Mouse (Mus musculus) gastrocnemius, postnatal 36 days (tissue): ENCODE data around the gene Armc5. TPM values are rescaled to one million over a fixed set of nuclear protein-coding genes. Genes with fewer than 3 reads are reported as not detected.

Experiments used
- DNase-seq, 2 experiments: peaks; one replicate each; pipeline ENCODE4 v3.0.0; 2022
- intact Hi-C: fragments of 180-260 bp; cut with DNase I; formaldehyde crosslinking; loops from one replicate; pipeline ENCODE4 v1.15.1; 2025
- long read RNA-seq, 2 experiments: library from polyadenylated mRNA; stranded (forward); transcript quantifications; one replicate each; pipeline ENCODE4 v2.0.0; 2021
- total RNA-seq, 2 experiments: library from RNA; stranded (reverse); gene quantifications; 2 replicates each; pipeline ENCODE4 v1.2.3; 2021

The Armc5 gene
- total RNA-seq = 1 to 10 TPM; 8.0 to 8.5 TPM
- long read RNA-seq, experiment 1, partial matches to known transcripts = 2 of 6 reads
- long read RNA-seq, experiment 1, other reads (novel, unspliced or antisense) = 1 of 6 reads
- long read RNA-seq, experiment 2, transcript Armc5-201 (6 exons, 3,834 nt) = major isoform, 6 of 9 reads
- long read RNA-seq, experiment 2, partial matches to known transcripts = 2 of 9 reads
- long read RNA-seq, experiment 2, other reads (novel, unspliced or antisense) = 1 of 9 reads

DNA sequence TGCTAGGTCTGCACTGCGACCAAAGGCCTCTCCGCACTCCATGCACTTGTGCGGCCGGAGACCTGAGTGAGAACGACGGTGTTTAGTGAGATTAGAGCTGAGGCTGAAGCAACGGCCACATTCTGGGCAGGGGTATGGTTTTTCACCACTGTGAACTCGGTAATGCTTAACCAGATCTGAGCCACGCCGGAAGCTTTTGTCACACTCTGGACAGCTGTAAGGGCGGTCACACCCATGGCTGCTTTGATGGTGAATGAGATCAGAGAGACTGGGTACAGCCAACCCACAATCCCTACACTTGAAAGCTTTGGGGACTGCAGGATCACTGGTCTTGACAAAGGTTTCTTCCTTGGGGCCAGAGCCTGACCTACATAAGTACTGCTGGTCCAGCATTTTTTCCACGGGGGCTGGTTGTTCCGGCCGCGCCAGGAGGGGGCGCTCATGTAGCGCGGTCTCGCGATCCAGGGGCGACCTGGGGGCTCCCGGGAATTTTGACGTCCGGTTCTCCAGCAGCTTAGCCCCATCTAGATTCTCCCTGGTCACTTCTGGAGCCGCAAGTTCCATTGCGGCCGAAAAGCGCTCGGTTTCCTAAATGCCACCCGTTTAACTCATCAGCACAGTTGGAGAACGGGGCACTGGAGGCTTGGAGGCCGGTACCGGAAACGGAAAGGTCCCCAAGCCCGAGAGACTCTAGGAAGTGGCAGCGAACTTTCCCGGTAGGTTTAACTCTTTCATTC lies at the start of gene Armc5:
Gene Armc5, plus strand, starts transcription at position 487 of the 737 bp plus-strand sequence.
- intact Hi-C loops = no loop called here
- peak; percentile 79 to 85 for DNase-seq

DNA sequence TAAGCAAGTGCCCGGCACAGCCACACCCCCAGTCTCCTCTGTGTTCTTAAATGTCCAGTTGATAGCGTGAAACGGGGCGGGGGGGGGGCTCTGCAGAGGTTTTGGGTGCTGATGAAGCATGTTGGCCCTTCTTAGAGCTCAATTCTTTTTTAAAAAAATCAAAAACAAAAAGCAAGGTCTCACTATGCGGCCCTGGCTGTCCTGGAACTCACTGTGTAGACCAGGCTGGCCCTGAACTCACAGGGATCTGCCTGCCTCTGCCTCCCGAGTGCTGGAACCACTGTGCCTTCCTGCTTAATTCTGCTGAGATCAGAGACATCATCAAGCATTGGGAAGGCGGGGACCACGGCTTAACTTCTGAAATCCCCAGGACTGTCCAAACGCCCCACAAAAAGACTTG lies 35.5 kb upstream of the Armc5 start:
- intact Hi-C loops = no loop called here
- no peak for DNase-seq

DNA sequence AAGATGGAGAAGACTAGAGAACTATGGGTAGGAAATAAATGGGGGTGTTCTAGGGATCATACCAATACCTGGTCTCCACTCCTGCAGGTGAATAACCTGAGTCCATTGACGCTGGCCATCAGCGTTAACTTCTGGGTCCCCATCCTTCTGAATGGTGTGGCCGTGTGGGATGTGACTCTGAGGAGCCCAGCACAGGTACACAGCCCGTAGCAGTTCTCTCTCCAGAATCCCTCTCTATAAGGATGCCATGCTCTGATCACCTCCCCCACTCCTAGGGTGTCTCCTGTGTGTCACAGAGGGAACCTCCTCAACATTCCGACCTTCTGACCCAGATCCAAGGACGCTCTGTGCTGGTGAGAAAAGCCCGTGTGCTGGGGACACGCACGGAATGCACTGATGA lies 34.1 kb upstream of the Armc5 start:
- intact Hi-C loops = no loop called here

DNA sequence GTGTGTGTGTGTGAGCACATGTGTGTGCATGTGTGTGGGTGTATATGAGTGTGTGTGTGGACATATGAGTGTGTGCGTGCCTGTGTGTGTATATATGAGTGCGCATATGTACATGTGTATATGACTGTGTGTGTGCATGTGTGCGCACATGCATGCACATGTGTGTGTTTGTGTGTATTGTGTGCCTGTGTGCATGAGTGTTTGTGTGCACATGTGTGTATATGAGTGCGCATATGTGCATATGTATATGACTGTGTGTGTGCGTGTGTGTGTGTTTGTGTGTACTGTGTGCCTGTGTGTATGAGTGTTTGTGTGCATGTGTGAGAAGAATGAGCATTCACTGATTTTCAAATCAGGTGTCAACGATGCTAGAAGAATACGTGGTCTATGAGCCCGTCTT lies 33.0 kb upstream of the Armc5 start:
- intact Hi-C loops = no loop called here

More for the DNA sequence above, 34.1 kb upstream of the Armc5 start:
- DNase-seq = no peak

DNA sequence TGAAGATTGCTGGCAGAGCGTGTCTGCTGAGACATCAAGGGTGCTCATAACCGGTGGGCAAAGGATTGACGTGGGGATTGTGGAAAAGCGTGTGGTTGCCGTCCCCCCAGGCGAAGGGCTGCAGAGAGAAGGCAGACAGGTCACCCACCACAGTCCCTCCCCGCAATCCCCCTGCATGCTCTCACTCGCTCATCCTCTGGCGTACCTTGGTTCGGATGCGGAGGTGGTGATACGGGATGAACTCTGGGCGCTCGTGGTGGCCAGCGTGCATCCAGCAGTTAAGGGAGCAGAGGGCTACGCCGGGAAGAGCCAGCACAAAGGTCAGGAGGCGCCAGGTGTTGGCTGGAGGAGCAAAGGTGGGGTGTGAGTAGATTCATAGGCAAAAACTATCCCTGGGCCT lies 31.4 kb upstream of the Armc5 start:
- intact Hi-C loops = loop anchor here (5.0 kb wide), 1 partner anchor 198 kb away; no protein-coding TSS in a partner anchor
- peak in 1 of 2 experiments; percentile 23 for DNase-seq

More for the DNA sequence above, 33.0 kb upstream of the Armc5 start:
- no peak for DNase-seq

DNA sequence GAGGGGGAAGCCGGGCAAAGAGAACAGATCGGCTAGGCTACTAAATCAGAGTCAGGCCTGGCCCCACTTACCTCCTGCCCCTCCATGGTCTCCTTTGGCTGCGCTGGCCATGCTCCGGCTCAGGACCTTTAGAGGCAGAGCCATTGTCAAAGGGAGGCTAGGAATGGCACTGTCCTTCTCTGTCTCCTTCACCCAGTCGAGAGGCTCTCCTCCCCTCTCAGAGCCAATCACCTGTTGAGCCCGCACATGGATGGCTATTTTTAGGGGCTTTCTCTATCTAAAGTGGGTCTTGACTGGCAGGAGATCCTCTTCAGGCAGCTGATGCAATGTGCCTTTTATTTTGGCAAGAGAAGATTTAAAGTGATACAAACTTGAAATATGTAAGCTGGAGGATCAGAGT lies 31.0 kb upstream of the Armc5 start, which contains the start of gene Cox6a2:
Gene Cox6a2, minus strand, starts transcription at position 236 of the 400 bp plus-strand sequence.
- peak; percentile 21 to 22 for DNase-seq
- intact Hi-C loops = loop anchor here (5.0 kb wide), 1 partner anchor 199 kb away; no protein-coding TSS in a partner anchor

DNA sequence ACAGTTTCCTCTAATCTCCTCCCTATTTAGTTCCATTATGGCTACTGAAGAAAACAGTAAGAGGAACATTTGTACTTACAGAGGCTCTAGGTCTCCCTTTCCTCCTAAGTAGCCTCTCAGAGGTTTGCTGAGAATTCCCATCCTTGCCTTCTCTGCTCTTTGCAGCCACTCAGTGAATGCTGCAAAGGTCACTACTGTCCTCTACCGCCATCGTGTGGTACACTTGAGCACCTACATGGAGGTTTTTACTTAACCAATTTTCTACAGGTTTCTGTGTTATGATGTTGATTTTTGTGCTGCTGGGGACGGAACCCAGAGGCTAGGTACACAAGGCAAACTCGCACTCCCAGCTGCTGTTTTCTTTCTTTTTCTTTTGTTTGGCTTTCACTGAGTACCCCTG lies 29.0 kb upstream of the Armc5 start:
- DNase-seq = no peak
- intact Hi-C loops = loop anchor here (2.0 to 5.0 kb wide), 2 partner anchors 107 to 201 kb away; no protein-coding TSS in a partner anchor

DNA sequence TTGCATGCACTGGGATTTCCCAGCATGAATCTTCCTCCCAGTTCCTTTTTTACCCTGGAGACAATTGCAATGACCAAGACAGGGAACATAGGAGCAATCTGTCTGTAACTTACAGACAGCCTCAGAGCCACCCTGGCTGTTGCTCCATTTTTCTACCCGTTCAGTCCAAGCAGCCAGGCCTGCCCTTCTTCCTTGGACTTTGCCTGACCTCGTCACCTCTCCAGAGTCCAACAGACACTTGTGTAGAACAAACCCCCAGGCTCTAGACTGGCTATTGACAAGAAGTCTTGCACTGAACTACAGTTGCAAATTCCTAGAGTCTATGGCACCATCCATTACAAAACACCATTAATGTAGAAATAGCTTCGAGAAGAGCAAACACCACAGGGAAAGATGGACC lies 27.3 kb upstream of the Armc5 start:
- no peak for DNase-seq
- intact Hi-C loops = loop anchor here (2.0 to 5.0 kb wide), 2 partner anchors 109 to 203 kb away; no protein-coding TSS in a partner anchor

DNA sequence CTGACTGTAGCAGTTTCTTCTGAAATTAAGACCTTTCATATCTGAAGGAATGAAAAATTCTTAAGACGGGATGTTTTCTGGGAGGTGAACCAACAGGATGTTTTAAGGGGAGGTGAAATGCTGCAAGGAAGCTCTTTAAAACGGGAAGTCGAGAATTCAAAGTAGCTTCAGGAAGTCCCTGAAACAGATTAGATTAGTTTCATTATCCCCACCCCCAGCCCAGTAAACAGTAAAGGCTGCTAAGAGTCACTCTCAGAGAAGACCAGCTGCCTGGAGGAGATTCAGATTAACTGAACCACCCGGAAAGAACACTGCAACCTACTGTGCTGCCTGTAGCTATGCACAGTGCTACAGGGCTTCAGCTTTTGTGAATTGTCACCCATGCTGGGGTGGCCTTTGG lies 17.2 kb upstream of the Armc5 start:
- intact Hi-C loops = no loop called here
- no peak for DNase-seq

DNA sequence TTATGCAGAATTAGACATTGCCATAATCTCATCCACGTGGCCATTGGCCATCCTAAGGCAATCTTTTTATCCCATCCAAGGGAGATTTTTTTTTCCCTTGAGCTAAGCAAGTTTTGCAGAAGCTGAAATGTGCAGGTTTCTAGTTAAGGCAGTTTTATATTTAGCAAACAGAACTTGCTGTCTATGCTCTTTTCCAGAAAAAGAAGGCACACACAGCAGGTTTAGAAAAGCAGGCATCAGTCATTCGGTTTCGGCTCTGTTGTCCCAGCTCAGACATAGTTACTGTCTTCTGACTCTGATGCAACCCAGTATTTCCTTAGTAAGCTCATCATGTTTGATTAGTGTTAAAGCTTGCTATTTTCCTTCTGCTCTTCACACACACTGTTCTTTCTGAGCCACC lies 16.2 kb upstream of the Armc5 start:
- intact Hi-C loops = no loop called here
- DNase-seq = no peak

DNA sequence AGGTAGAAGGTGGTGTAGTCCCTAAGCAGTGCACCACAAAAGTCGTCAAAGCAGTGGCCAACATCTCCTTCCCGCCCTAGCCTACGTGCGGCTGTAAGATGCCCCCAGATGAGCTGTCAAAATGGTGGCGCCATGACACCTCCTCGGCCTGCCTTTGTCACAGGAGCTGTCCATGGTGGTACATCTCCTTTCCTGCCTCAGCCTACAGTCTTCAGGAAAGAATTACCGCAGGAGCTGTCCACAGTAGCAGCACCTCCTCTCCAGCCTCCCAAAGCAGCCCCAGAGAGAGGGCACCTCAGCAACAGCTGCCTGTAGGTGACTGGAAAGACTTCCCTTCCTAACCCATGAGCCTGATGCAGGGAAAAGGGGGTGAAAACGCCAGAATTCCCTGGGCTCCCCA lies 5.4 kb upstream of the Armc5 start:
- intact Hi-C loops = no loop called here
- no peak for DNase-seq

DNA sequence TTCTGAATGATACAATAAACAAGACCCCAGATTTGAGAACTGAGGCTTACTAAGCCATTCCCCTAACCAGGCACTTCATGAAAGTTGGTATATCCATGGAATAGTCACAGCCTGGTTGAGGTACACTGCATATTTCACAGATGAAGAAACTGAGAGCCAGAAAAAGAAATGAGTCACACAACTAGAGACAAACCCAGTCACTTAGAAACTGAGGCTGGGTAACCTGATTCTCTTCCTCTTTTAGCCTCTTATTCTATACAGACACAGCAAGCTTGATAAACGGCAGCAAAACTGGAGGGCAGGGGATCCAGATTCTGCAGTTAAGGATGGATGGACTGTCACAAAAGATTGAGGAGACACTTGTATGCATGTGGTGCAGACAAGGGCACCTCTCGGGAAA lies 2.3 kb upstream of the Armc5 start:
- no peak for DNase-seq
- intact Hi-C loops = no loop called here

DNA sequence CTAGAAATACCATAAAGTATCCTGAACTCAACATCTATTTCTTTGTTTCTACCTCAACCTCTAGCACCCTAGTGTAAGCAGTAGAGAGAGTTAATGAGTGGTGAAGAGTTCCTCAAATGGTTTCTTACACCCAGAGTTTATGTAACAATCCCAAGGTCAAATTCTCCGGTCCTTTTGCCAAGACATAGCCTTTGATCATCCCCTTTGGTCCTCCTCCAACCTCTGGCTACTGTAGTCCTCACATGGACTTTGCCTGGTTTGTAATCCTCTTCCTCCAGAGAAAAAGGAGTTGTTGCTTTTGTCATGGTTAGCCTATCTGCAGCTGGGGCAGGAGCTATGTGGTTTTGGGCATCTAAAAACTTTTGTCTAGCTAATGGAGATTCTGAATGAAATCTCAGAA lies 1.7 kb upstream of the Armc5 start:
- DNase-seq = no peak
- intact Hi-C loops = no loop called here

DNA sequence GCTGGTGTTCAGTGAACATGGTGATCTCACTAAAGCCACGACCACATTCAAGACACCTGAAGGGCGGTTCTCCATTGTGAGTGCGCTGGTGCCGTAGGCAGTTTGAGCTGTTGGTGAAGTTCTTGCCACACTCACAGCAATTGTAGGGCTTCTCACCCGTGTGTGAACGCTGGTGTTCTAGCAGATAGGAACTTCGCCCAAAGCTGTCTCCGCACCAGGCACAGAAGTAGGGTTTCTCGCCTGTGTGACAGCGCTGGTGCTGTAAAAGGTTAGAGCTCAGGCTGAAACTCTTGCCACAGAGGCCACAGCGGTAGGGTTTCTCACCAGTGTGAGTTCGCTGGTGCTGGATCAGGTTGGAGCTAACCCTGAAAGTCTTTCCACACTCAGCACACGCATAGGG lies 716 bp upstream of the Armc5 start:
- intact Hi-C loops = no loop called here
- no peak for DNase-seq

DNA sequence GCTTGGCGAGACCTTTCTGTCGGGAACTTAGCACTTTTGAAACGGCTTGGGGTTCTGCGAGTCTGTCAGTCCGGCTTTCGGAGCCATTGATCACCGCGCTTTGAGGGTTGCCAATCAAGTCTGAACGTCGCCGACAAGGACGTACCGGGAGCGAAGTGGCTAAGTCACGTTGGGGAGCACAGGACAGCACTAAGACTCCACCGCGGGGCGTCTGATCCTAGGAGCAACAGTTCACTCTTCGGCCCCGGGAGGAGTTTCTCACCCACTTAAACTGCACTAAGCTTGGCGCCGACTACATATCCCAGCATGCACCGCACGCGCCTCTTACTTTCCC lies 418 bp downstream of the Armc5 start:
- intact Hi-C loops = no loop called here
- DNase-seq = no peak

DNA sequence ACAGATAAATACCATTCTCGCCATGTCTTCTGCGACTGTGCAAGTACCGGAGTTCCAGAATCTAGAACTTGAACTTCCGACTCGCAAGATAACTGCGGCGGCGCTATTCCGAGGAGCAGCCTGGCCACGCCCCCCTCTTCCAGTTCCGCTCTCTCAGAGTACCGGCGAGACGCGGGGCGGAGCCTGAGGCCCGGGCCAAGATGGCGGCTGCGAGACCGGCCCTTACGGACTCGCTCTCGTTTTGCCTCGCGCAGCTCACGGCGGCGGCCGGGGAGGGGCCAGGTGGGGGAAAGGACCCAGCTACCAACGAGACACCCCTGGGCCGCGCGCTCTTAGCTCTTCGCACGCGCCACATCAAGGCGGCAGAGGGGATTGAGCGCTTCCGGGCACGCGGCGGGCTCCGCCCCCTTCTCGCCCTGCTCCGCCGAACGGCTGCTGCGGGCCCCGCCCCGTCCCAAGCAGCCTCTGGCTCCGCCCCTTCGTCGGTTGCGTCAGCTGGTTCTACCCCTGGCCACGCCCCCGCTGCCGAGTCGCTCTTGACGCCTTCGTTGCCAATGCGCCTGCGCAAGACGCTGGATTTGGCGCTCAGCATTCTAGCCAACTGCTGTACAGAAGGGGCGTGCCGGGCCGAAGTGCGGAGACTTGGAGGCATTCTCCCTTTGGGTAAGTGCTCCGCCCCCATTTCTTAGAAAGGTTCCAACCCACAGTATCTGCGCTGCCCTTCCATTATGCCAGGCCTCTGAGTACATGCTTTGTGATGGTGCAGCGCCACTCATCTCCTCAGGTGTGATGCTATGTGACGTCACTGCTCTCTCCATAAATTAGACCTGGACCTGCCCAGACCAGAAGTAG lies 1.0 kb downstream of the Armc5 start, which contains the start of gene 9130023H24Rik:
Gene 9130023H24Rik, minus strand, starts transcription at position 105 of the 852 bp plus-strand sequence.
- DNase-seq = peak; percentile 99
- intact Hi-C loops = no loop called here

DNA sequence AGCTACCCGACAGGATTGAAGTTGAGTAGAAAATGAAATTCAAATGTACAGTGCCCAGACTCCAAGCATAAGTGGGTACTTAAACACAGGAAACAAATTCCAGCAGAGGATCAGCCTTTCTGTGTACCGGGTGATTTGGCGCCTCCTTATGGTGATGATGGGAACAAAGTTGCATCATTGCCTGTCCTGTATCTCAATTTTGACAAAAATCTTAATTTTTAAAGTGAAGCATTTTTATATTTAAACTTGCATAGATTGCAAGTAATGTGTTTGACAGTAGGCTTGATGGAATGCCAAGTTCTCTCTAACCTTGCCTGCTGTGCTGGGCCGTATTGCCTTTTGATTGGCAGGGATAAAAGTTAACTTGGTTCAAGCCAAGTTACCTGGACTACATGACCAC lies 1.8 kb downstream of the Armc5 start:
- intact Hi-C loops = no loop called here
- no peak for DNase-seq

DNA sequence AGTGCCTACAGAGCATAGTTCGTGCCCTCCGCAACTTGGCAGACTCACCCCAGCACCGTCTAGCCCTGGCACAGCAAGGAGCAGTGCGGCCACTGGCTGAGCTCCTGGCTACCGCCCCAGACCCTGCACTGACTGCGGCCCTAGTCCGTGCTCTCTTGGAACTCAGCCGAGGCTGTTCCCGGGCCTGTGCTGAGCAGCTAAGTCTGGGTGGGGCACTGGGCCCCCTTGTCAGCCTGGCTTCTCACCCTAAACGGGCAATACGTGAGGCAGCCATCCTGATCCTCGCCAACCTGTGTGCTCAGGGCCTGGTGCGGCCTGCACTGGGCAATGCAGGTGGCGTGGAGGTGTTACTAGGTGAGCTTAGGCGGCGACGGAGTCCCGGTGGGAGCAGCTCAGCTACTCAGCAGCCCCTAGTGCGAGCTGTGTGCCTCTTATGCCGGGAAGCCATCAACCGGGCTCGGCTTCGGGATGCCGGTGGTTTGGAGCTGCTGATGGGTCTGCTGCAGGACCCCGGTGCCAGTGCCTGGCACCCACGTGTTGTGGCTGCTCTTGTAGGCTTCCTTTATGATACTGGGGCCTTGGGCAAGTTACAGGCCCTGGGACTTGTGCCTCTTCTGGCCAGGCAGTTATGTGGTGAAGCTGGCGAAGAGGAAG lies 3.1 kb downstream of the Armc5 start:
- DNase-seq = no peak
- intact Hi-C loops = loop anchor here (10.0 kb wide), 1 partner anchor 465 kb away; no protein-coding TSS in a partner anchor

DNA sequence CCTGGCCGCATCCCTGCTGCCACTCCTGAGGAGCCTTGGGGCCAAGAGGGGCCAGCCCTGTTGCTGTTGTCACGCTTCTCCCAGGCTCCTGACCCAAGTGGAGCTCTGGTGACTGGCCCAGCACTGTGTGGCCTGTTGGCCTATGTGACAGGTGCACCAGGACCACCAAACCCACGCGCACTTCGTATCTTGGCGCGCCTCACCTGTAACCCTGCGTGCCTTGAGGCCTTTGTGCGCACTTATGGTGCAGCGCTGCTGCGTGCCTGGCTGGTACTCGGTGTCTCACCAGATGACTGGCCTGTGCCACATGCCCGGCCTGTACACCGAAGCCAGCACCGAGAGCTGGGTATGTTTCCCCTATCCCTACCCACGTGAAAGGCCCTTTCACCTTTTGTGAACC lies 5.2 kb downstream of the Armc5 start:
- intact Hi-C loops = loop anchor here (10.0 kb wide), 1 partner anchor 462 kb away; no protein-coding TSS in a partner anchor
- DNase-seq = no peak

DNA sequence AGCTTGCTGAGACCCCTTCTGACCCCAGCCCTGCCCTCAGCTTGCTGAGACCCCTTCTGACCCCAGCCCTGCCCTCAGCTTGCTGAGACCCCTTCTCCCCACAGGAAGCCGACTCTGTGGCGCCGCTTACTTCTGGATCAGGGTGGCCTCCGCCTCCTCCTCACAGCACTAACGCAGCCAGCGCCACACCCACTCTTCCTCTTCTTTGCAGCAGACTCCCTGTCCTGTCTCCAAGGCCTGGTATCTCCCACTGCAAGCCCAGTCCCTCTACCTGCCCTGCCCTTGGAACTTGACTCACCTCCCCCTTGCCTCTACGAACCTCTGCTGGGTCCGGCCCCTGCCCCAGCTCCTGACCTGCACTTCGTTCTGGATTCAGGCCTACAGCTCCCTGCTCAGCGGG lies 6.8 kb downstream of the Armc5 start:
- no peak for DNase-seq
- intact Hi-C loops = loop anchor here (10.0 kb wide), 1 partner anchor 461 kb away; no protein-coding TSS in a partner anchor
